Mouse (Mus musculus): ENCODE measurements around the gene Rara.

DNA sequence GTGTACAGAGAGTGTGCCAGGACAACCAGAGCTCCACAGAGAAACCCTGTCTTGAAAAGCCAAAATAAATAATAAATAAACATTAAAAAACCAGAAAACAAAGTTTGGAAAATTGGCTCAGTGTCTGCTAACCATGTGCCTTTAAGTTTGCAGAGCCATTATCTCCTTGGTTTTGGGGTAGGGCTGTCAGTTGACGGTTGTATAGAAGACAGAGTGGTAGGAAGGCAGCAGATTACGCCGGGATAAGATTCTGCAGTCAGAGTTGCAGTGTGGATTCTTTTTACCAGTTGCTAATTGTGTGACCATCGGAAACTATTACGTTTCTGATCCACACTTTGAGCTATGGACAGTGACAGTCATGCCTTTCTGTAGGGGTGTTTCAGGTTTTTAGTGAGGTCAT lies 37.6 kb upstream of the Rara start:
- TF ChIP-seq CTCF (IDR thresholded peaks at IDR 0.05; ENCODE audit: insufficient read depth, low read length) (no peak), POLR2A (IDR thresholded peaks at IDR 0.05; ENCODE audit: borderline replicate concordance, extremely low read depth, low read depth, low read length) (no peak)
